Mouse (Mus musculus): ENCODE results near the gene Skint8.
"Not testable (repeated sequence)": the region's sequence is repeated elsewhere in the genome, so short reads cannot be mapped to it uniquely, and the experiment has no call there.

Gene Skint8

GRCm38 (mm10) chr4:111919092-111919491, at the start of gene Skint8:
Gene Skint8, plus strand, starts transcription at chr4:111919392.
- no peak for DNase-seq (ENCODE audit: low spot score)

GRCm38 (mm10) chr4:111880112-111880875, 38.9 kb upstream of the Skint8 start:
- no peak for DNase-seq (ENCODE audit: low spot score)

GRCm38 (mm10) chr4:111883543-111883942, 35.6 kb upstream of the Skint8 start:
- DNase-seq (ENCODE audit: low spot score): no peak

- DNase-seq (ENCODE audit: low spot score): peak; percentile 56
Observed at GRCm38 (mm10) chr4:111886018-111886417, 33.2 kb upstream of the Skint8 start.

GRCm38 (mm10) chr4:111886607-111887006, 32.6 kb upstream of the Skint8 start:
- peak; percentile 76 for DNase-seq (ENCODE audit: low spot score)

- no peak for DNase-seq (ENCODE audit: low spot score)
Observed at GRCm38 (mm10) chr4:111892138-111892537, 27.1 kb upstream of the Skint8 start.

- DNase-seq (ENCODE audit: low spot score): no peak
Observed at GRCm38 (mm10) chr4:111897755-111898154, 21.4 kb upstream of the Skint8 start.

GRCm38 (mm10) chr4:111898566-111898965, 20.6 kb upstream of the Skint8 start:
- DNase-seq (ENCODE audit: low spot score): no peak

- DNase-seq (ENCODE audit: low spot score): not testable (repeated sequence)
Observed at GRCm38 (mm10) chr4:111900491-111900890, 18.7 kb upstream of the Skint8 start.

GRCm38 (mm10) chr4:111901473-111901872, 17.7 kb upstream of the Skint8 start:
- no peak for DNase-seq (ENCODE audit: low spot score)

GRCm38 (mm10) chr4:111902775-111903174, 16.4 kb upstream of the Skint8 start, which contains the start of gene Slc5a9:
Gene Slc5a9, minus strand, starts transcription at chr4:111902918.
- DNase-seq (ENCODE audit: low spot score): no peak

GRCm38 (mm10) chr4:111907926-111908325, 11.3 kb upstream of the Skint8 start:
- no peak for DNase-seq (ENCODE audit: low spot score)

- no peak for DNase-seq (ENCODE audit: low spot score)
Observed at GRCm38 (mm10) chr4:111961309-111961708, 42.1 kb downstream of the Skint8 start.

- DNase-seq (ENCODE audit: low spot score): not testable (repeated sequence)
Observed at GRCm38 (mm10) chr4:111963241-111963640, 44.0 kb downstream of the Skint8 start.

- DNase-seq (ENCODE audit: low spot score): no peak
Observed at GRCm38 (mm10) chr4:111963669-111964068, 44.5 kb downstream of the Skint8 start.

GRCm38 (mm10) chr4:111972623-111973022, 53.4 kb downstream of the Skint8 start, which contains the start of gene Skint7:
Gene Skint7, plus strand, starts transcription at chr4:111972923.
- no peak for DNase-seq (ENCODE audit: low spot score)
